Mouse (Mus musculus) T-cell, adult 2 months (primary cell): ENCODE data around the gene Samd11.

ENCODE experiments used
- DNase-seq: peaks from one replicate; pipeline ENCODE4 v3.0.0; 2022; ENCODE audit warnings: low spot score

Samd11 gene

DNA sequence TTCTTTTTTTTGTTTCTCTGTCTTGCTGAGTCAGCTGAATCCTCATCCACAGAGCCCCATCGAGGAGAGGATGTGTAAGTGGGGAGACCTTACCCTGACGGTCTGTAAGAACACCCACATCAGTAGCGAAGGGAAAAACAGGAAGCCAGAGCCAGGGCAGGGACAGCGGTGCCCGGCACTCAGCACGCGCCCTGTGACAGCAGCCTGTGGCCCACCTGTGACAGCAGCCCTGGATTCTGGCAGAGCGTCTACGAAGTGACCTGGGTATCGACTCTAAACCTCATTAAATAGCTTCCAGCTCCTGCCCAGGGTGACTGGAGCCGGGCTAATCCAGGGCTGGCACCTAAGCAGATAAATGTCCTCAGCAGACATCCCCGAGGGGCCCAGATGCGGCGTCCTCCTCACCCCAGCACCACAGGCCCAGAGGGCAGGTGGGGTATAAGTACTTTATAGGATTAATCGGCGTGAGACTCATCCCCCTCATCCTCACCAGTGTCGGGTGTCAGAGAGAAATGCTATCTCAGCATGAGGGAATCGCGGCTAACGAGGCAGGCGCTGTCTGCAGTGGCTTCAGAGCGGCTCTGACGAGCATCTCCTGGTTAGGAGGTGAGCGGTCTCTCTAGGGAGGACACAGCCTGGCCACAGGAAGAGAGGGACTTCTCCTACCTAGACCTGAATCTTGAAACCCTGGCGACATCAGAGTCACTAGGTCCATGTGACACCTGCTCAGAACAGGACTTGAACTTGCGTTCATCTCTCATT is at the start of gene Samd11:
Gene Samd11, minus strand, starts transcription at position 580 of the 762 bp plus-strand sequence.
- DNase-seq, result peak; percentile 46

DNA sequence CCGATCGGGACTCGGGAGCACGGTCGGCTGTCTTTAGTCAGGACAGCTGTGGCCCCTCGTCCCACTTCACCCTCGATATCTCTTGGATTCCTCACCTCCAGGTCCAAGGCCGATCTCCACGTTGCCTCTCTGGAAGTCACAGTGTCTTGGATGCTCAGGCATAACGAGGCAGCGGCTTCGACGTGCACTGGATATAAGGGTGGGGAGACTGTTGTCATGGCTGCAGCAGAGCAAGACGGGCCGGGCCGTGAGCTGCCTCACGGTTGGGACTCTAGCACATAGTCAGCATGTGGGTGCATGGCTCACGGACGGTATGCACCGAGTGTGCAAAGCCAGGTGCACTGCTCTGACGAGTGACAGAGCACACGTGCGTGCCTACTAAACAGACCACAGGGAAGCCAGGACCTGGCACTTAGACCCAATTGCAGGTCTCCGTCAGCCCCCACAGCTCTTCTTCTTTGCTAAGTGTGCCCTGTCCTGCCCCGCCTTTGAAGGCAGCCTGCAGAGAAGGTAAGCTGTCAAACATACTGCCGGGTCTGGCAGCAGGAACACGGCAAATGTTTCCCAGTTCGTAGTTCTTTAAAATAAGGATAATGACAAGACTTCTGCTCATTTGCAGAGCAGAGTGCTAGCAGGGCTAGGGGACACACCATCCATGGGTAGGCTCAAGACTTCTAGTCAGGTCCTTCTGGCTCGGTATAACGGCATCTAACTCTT is 938 bp downstream of the Samd11 start:
- DNase-seq, result peak; percentile 25

DNA sequence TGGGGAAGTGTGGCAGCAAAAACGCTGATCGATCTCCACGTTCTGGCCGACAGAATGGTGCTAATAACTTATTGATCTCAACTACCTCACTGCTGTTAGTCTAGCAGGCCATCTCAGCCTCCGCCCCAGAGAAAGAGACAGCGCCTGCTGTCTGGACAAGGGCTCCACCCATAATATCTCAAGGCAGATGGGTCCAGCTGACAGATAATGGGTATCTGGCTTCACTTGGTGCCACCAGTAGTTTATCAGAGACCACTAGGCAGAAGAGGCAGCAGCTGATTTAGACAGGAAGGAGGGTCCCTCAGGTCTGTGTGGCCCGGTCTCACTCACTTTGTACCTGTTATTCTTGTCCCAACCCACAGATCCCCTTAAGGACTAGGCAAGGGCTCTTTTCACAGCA is 2.4 kb downstream of the Samd11 start:
- no peak for DNase-seq

DNA sequence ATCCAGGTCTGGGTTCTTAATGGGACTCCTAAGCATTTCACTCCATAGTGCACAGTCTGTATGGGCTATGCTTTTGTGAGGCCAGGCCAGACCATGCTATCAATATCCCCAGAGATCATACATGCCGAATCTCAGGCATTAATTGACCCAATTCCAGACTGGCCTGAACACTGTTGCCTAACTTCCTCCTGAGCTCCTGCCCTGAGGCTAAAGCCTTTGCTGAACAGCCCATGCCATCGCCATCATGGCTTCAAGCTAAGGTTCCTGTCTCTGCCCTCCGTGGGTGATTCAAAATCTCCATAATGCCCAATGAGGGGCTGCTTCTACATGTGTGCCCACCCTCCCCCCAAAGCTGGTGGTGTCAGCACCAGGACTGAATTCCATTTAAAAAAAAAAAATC is 2.8 kb downstream of the Samd11 start:
- no peak for DNase-seq

DNA sequence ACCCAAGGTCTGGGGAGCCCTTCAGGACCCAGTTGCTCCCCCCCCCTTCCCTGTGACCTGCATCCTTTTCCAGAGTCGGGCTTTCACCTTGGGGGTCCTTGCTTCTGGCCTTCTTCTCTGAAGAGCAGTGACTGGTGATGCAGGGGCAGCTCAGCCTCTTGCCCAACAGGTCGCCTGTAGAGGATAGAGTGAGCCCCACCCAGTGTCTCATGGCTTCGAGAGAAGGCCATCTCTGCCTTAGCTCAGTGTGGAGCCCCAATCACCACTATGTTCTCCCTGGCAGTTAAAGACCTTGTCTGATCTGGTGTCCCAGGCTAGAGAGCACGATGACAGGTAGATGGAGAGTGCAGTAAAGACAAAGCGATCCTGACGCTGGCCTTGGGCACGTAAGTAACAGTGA is 3.3 kb downstream of the Samd11 start:
- no peak for DNase-seq

DNA sequence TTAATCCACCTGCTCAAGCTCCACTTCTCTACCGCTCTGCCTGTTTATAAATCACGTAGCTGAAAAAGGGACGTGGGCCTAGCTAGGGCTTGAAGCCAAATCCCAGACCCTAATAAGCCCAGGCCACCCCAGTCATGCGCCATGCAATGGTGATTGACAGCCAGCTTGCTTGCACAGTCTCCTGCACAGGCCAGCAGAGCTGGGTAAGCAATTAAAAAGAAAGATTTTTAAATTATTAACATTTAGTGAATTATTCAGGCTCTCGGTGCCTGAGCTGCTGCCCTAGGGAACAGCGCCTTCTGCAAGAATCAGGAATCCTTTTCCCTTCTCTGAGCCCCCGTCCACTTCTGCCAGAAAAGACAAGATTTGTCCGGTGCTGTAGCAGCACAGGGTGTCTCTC is 4.4 kb downstream of the Samd11 start:
- no peak for DNase-seq

DNA sequence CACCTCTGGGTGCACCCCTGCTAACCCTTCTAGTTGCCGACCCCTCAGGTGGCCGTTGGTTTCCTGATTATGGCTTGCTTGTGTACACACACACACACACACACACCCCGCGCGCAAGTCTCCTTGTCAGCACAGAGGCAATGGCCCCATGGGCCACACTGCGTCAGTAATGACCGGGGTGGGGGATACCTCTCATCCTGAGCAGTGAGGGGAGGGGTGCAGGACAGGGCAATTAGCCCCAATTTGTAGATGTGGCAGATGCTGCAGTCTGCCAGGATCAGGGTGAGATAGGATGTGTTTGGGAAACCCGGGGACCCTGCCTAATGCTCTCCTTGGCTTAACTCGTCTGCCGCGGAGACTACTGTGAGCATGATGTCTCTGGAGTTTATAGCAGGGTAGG is 5.9 kb downstream of the Samd11 start:
- DNase-seq, result no peak

DNA sequence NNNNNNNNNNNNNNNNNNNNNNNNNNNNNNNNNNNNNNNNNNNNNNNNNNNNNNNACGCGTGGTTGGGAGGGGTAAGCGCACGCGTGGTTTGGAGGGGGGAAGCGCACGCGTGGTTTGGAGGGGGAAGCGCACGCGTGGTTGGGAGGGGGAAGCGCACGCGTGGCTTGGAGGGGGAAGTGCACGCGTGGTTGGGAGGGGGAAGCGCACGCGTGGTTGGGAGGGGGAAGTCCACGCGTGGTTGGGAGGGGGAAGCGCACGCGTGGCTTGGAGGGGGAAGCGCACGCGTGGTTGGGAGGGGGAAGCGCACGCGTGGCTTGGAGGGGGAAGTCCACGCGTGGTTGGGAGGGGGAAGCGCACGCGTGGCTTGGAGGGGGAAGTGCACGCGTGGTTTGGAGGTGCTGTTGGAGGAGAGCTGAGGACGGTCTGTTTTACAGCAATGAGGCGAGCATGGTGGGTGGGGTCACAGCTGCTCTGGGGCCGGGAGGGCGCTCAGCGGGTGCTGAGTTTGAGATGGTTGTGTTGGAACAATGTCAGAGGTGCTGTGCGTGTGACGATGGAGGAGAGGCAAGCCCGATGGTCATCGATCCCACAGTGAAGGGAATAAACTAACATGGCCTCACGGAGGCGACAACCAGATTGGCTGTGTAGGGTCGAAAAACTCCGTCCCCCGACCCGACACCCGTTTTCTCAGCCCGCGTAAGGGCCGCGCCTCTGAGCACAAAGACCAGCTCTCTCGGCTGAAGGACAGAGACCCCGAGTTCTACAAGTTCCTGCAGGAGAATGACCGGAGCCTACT is 18.6 kb downstream of the Samd11 start:
- no peak for DNase-seq

DNA sequence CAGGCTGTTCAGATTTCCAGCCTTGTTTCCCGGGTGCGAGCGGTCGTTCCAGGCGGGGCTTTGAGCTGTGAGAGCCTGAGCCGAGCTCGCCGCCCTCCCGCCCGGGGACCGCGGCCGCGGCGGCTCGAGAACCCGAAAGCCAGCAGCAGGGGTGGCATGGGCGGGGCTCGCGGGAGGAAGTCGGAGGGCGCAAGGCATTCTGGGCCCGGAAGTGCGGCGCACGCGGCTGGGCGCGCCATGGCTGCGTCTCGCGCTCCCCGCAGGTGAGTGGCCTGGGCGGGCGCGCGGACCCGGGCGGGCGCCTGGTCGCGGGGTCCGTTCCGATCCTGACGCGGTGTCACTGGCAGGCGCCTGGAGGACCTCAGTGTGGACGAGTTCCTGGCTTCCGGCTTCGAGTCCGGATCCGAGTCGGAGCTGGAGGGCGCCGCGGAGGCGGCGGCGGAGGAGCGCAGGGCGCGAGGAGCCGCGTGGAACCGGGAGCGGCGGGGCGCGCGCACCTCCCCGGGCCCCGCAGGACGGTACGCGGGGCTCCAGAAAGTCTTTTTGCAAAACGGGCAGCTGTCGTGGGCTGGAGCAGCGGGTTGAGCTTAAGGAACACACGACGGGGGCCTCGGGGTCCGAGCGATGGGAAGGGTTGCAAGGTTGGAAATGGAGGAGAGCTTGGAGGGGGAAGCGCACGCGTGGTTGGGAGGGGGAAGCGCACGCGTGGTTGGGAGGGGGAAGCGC is 19.5 kb downstream of the Samd11 start, which contains the start of gene Noc2l:
Gene Noc2l, plus strand, starts transcription at position 203 of the 726 bp plus-strand sequence.
- DNase-seq, result peak; percentile 91

DNA sequence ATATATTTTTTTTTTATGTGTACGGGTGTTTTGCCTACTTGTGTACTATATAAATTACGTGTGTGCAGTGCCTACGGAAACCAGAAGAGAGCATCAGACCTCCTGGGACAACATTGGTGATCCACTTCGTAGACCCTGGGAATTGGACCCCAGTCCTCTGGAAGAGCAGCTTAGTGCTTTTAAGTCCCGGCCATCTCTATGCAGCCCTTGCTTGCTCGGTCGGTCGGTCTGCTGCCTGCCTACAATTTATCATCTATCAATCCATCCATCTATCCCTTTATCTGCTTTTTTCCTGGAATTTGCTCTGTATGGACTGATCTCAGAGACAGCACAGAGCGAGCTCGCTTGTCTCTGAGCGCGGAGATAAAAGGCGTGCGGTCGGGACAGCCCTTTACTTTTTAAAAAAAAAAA is 20.1 kb downstream of the Samd11 start:
- no peak for DNase-seq

DNA sequence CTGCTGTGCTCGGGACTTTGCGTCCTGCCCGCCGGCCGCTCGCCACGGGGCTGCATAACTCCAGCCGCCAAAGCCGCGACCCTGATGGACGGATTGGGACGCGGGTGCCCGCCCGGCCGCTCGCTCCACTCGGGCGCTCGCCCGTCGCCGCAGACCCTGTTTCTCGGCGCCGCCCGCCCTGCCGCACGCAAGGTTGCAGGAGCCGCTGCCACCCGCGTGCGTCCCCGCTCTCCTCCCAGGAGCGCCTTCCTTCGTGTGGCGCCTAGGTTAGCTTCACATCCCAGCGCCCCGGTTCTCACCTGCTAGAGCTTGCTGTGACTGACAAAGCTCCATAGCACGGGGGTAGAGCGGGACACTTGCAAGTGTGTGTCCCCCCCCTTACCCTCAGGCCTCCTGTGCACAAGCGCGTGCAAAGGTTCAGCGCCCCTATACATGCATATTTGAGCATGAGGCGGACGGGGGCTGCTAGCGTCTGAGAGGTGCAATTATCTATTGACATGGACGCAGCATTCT is 20.7 kb downstream of the Samd11 start, which contains the start of gene Plekhn1:
Gene Plekhn1, minus strand, starts transcription at position 157 of the 513 bp plus-strand sequence.
- DNase-seq, result peak; percentile 68

DNA sequence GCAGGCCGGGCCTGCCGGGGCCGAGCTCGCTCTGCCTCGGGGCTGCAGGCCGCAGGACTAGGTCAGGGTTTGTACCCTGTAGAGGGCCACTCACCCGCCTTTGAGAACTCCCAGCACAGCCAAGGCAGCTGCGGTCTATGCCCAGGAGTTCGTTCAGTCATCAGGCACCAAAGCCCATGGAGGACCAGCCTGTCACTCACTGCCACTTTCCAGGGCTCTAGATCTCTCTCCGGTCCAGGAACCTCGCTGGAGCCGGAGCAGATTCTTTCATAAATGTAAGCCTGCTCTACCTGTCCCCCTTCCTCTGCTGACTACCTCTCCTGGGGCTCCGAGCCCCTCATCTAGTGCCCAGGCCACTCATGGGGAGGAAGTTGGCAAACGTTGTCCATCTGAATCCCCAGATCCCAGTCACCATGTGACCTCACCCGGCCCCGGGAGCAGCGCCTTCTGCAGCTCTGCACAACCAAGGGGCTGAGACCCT is 21.4 kb downstream of the Samd11 start:
- DNase-seq, result no peak

DNA sequence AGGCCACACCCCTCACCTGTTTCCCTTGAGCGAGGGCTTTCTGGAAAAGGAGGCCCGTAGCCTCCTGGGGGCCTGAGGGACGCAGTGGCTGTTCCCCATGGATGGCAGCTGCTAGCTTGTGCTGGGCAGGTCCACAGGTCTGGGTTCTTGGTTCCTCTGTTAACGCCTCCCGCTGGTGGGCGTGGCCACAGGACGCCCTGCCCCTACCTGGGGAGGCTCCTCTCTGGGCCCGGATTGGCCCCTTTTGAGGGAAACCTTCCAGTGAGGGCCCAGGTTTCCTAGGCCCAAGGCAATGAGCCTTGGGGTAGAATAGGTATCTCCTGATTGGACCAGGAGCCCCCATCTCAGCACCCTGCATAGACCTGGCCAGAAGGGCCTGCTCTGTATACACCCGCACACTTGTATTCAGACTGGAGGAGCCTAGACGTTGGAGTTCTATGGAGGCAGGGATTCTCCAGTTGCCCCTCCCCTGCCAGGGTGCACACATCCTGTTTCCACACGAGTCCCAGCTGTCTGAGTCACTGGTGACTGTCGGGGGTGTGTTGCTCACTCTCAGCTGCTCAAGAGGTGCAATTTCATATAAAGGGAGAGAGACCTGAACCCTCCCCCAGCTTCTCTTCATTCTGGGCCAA is 26.9 kb downstream of the Samd11 start:
- DNase-seq, result no peak

DNA sequence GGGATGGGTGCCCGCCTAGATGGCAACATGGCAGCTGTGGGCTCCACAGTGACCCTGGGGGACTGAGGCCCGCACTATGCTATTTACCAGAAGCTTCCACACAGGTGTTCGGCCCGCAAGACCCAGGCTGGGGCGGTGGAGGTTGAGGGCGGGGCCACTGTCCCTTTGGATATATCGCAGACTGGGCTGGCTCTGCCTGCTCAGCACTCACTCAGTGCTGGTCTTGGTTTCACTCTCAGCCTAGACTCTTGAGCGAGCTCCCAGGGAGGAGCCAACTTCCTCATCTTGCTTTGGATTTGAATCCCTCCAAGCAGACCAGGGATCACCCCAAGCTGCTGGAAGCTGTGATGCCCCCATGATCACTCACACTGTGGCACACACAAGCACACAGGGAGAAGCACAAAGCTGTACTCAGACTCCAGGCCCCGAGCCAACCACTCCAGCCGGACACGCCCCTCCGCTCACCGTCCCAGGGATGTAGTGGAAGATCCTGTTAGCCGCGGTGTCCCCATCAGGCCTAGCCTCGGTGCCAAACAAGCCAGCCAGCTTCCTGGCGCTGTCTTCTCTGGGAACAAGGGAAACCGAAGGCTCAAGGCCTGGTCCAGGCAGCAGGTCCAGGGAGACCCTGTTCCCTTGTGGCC is 27.6 kb downstream of the Samd11 start:
- no peak for DNase-seq

DNA sequence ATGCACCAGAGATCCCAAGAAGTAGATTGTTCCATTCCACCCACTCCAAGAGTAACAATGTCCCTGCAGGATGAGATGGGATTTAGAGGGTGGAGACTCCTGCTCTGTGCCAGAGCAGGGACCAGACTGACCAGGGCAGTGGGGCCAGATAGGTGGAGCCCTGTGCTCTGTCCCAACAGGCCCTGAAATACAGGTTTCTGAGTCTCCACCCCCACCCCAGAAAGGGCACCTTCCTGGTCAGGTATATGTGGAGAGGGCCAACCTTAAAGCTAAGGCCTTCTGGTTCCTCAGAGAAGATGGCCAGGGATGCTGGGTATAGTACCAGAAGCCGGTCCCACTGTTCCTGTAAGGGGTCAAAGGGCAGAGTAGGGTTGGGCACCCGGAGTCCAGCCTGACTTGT is 31.2 kb downstream of the Samd11 start:
- no peak for DNase-seq

DNA sequence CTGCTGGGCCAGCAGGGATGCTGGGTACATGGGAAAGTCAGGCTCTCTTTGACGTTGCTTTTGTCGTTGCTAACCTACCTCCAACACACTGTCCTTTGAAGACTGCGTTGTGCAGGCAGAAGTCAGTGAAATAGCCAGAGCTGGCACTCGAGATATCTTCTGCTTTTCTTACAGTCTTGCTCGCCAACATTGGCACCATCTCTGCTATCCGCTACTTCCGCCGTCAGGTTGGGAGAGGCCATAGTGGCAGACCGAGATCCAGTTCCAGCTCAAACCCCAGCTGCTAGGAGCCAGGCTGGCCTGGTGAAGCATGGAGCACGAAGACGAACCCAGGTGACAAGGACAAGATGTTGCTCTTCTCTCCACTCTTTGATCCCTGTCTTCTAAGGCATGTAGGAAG is 35.5 kb downstream of the Samd11 start:
- no peak for DNase-seq

DNA sequence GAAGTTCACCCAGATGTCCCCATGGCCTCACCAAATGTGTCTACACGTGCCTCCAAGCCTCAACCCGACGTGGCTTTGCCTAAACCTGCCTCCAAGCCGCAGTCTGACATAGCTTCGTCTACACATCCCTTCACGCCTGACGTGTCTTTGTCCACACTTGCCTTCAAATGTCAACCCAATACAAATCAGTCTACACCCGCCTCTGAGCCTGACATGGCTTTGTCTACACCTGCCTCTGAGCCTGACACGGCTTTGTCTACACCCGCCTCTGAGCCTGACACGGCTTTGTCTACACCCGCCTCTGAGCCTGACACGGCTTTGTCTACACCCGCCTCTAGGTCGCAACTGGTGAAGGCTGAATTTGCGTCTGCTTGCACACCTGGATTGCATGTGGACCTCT is 37.6 kb downstream of the Samd11 start:
- no peak for DNase-seq

DNA sequence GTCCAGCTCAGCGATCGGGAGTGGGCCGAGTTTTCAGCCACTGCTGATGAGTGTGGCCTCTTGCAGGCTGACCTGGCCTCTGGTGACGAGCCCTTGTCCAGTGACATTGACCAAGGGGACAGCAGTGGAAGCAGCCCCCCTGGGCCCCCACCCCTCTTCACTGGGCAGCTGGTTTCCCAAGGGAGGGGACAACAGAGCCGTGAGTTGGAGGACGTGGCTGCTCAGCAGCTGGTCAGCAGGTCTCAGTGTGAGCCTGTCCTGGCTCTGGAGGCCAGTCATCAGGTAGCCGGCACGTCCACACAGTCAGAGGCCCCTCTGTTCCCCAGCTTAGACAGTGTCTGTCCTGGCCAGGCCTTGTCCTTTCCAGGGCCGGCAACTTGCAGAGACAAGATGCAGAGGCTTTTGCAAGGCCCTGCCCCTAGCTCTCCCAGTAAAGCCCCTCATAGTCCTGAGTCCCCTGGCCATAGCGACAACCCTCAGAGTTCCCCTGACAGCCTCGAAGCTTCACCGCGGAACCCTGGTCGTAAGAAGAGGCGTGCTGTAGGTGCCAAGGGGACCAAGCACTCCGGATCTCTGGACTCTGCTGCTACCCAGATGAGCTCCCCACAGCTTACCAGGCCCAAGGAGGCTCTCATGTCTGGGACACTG is 38.3 kb downstream of the Samd11 start:
- DNase-seq, result no peak

DNA sequence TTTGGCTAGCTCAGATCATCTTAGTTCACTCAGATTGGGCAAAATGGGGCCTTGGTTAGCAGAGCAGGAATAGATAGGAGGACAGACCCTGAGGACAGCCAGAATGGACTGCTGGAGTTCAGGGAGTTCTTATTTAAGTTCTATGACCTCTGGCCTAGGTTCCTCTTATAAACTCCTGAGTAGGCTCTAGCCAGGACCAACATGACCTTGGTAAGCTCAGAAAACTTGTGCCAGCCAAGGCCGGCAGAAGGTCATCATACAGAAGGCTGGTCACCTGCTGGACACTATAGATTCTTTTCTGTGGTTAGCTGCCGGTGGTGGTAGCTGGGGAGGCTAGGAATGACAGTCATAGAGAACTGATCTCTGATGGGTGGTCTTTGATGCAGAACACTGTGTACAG is 39.3 kb downstream of the Samd11 start:
- no peak for DNase-seq

DNA sequence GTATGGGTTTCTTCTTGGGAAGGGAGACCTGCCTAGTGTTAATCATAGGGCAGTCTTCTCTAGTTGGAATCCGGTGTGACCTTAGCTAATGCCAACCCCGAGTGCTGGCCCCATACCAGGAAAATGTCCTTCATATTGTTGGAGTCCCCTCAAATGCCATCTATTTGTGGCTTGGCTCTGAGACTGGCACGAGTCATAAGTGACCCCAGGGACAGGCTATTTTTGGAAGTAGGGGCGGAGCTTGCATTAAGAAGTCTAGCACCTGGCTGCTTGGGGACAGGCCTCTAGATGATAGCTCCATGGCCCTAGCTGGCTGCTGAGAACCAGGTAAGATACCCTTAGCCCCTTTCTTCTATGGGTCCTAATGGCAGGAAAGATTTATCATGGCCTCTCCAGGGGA is 39.8 kb downstream of the Samd11 start, which contains the start of gene Perm1:
Gene Perm1, plus strand, starts transcription at position 220 of the 400 bp plus-strand sequence.
- DNase-seq, result no peak
